Mouse (Mus musculus): ENCODE measurements around the gene Prkcb.
A peak's percentile ranks its signal among the peaks of the same experiment; 100 is the strongest.

The Prkcb gene

GRCm38 (mm10) chr7:122327942-122328341 is 39.4 kb downstream of the Prkcb start:
- no peak for DNase-seq

GRCm38 (mm10) chr7:122328466-122328865 is 39.9 kb downstream of the Prkcb start:
- no peak for DNase-seq

GRCm38 (mm10) chr7:122329588-122329987 is 41.0 kb downstream of the Prkcb start:
- no peak for DNase-seq

GRCm38 (mm10) chr7:122333686-122334085 is 45.1 kb downstream of the Prkcb start:
- DNase-seq, result no peak

- DNase-seq, result no peak
Observed at GRCm38 (mm10) chr7:122337302-122337701, 48.8 kb downstream of the Prkcb start.

GRCm38 (mm10) chr7:122338055-122338454 is 49.5 kb downstream of the Prkcb start:
- DNase-seq, result peak; percentile 32

GRCm38 (mm10) chr7:122339476-122339875 is 50.9 kb downstream of the Prkcb start:
- DNase-seq, result no peak

- no peak for DNase-seq
Observed at GRCm38 (mm10) chr7:122341813-122342212, 53.3 kb downstream of the Prkcb start.

GRCm38 (mm10) chr7:122344656-122345055 is 56.1 kb downstream of the Prkcb start:
- DNase-seq, result peak; percentile 51

- DNase-seq, result no peak
Observed at GRCm38 (mm10) chr7:122346251-122347242, 58.0 kb downstream of the Prkcb start.

GRCm38 (mm10) chr7:122347433-122347832 is 58.9 kb downstream of the Prkcb start:
- no peak for DNase-seq

GRCm38 (mm10) chr7:122349961-122350360 is 61.4 kb downstream of the Prkcb start:
- DNase-seq, result no peak

GRCm38 (mm10) chr7:122350741-122351140 is 62.2 kb downstream of the Prkcb start:
- DNase-seq, result no peak

- DNase-seq, result no peak
Observed at GRCm38 (mm10) chr7:122351816-122352215, 63.3 kb downstream of the Prkcb start.

GRCm38 (mm10) chr7:122352566-122353277 is 64.2 kb downstream of the Prkcb start:
- no peak for DNase-seq

- no peak for DNase-seq
Observed at GRCm38 (mm10) chr7:122353329-122353728, 64.8 kb downstream of the Prkcb start.

GRCm38 (mm10) chr7:122356941-122357340 is 68.4 kb downstream of the Prkcb start:
- no peak for DNase-seq

GRCm38 (mm10) chr7:122357847-122358246 is 69.3 kb downstream of the Prkcb start:
- DNase-seq, result peak; percentile 29

GRCm38 (mm10) chr7:122366635-122367034 is 78.1 kb downstream of the Prkcb start:
- DNase-seq, result no peak

GRCm38 (mm10) chr7:122367303-122368007 is 78.9 kb downstream of the Prkcb start:
- peak; percentile 57 for DNase-seq

- DNase-seq, result no peak
Observed at GRCm38 (mm10) chr7:122370488-122370887, 81.9 kb downstream of the Prkcb start.

GRCm38 (mm10) chr7:122371947-122372346 is 83.4 kb downstream of the Prkcb start:
- no peak for DNase-seq

GRCm38 (mm10) chr7:122372349-122372748 is 83.8 kb downstream of the Prkcb start:
- DNase-seq, result no peak
